Mouse (Mus musculus): ENCODE results near the gene Mrpl37. TPM values are rescaled to one million over a fixed set of nuclear protein-coding genes. Genes with fewer than 3 reads are reported as not detected.

The Mrpl37 gene
- polyA plus RNA-seq, 1 experiment from 2014 or later, result 76.1 TPM

DNA sequence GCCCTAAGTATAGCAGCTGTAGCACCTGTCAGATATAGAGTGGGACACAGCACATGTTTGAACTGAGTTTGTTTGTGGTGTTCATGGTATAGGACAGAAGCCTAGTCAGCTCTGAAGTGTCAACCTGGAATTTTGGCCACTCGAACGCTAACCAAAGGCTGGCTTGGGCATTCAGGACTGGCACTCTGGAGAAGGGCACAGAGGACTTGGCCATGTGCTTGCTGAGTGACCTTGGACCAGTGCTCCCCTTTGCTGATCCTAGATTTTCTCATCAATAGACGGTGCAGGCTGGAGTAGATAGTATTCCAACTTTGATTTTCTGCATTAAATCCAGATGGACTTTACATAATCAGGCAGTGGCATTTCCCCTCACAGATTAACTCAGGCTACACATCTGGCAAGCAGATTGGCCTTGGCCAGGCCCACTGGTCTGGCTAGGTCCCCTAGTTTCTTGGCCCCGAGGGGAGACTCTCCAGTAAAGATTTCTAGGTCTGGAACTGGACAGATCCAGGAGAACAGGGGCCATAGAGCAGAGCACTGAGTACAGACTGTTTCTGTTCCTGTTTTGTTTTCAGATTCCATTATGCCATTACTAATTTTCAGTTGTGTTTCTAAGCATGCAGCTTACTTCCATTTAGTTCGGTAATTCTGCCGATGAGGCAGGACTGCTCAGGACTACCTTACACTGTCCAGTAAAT is 53.4 kb downstream of the Mrpl37 start:
- no peak overlapping the region for H3K27ac ChIP-seq (replicated peaks)
- H3K4me3 ChIP-seq, result no peak overlapping the region
- H3K9ac ChIP-seq (replicated peaks), result no peak overlapping the region
- H3K4me1 ChIP-seq, result peaks cover 37% of the 10 kb centered on the region
- no peaks in the 10 kb centered on the region for H3K9me3 ChIP-seq
- H3K36me3 ChIP-seq, result no peaks in the 10 kb centered on the region
- 87% methylated on average over 6 of the region's 6 CpGs for WGBS
- no peak overlapping the region for H3K4me2 ChIP-seq (replicated peaks)
- no peaks in the 10 kb centered on the region for H3K27me3 ChIP-seq
- ATAC-seq (replicated peaks), result no peak

DNA sequence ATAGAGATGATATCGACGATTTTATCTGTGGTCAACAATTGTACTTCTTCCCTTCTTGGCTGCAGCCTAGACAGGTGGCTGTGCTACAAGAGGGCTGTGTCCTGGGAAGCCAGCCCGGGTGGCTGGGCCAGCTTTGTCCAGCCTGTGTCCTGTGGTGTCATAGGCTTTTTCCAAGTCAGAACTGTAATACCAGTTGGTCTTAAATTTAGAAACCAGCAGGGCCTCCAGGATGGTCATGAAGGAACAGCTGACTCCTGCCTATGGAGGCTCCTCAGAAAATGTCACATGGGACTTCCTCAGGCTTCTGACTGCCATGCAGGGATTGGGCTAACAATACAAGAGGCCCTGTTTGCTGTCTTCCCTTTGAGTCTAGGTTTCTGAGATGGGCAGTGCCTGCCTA is 54.1 kb downstream of the Mrpl37 start:
- Histone ChIP-seq H3K4me3 (no peak overlapping the region), H3K36me3 (no peaks in the 10 kb centered on the region), H3K27ac (replicated peaks) (no peak overlapping the region), H3K4me1 (peaks cover 30% of the 10 kb centered on the region), H3K27me3 (no peaks in the 10 kb centered on the region), H3K9ac (replicated peaks) (no peak overlapping the region), H3K4me2 (replicated peaks) (no peak overlapping the region), H3K9me3 (no peaks in the 10 kb centered on the region)
- ATAC-seq (replicated peaks), result no peak
- 86% methylated on average over 3 of the region's 3 CpGs for WGBS

DNA sequence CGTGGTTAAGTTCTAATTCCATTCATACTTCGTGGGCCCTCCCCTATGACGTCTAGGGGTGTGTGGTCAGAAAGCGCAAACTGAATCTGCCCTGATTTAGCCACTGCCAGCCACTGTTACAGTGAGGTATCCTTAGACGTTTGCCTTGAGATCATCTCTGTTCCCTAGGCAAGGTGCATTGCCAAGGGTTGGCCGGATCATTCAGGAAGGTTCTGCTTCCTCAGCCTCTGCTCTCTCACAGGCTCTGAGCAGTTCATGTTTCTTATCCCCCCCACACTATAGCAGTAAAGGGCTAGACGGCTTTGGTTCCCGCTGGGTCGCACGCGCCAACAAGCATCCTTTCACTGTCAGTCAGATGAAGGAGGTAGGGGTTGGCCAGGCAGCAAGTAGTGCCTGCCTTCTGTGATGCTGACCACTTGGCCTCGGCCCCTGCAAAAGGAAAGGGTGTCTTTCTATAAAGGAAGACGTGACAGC is 54.6 kb downstream of the Mrpl37 start:
- H3K4me1 ChIP-seq, result peaks cover 25% of the 10 kb centered on the region
- no peaks in the 10 kb centered on the region for H3K36me3 ChIP-seq
- H3K4me2 ChIP-seq (replicated peaks), result no peak overlapping the region
- 71% methylated on average over 13 of the region's 13 CpGs for WGBS
- no peak for ATAC-seq (replicated peaks)
- no peak overlapping the region for H3K27ac ChIP-seq (replicated peaks)
- H3K27me3 ChIP-seq, result no peaks in the 10 kb centered on the region
- H3K4me3 ChIP-seq, result no peak overlapping the region
- no peaks in the 10 kb centered on the region for H3K9me3 ChIP-seq
- no peak overlapping the region for H3K9ac ChIP-seq (replicated peaks)

DNA sequence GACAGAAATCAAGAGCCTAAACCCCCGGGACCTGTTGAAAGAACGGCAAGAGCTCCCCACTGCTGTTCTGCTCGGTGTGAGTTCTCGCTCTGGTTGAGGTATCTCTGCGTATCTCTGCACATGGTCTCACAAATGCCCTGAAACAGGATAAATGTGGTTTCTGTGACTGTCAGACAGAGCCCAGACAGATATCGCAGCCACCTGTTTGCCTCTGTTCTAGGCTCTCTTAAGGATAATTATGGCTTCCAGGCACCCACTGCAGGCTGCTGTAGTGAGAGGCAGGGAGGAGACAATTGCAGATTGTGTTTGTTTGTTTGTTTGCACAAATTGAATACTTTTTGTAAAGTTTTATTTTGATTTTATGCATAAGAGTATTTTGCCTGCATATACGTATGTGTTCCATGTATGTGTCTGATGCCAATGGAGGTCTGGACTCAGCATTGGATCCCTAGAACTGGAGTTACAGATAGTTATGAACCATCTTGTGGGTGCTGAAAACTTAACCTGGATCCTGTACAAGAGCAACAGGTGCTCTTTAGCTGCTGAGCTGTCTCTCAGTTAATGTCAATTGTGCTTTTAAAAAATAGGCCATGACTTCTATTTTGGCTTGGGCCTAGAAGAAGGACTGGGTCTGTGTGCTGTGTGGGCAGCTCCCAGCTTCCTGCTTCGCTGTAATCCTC is 55.2 kb downstream of the Mrpl37 start:
- H3K4me3 ChIP-seq, result no peak overlapping the region
- H3K27me3 ChIP-seq, result no peaks in the 10 kb centered on the region
- H3K9ac ChIP-seq (replicated peaks), result no peak overlapping the region
- no peak overlapping the region for H3K27ac ChIP-seq (replicated peaks)
- H3K9me3 ChIP-seq, result no peaks in the 10 kb centered on the region
- ATAC-seq (replicated peaks), result no peak
- 90% methylated on average over 8 of the region's 8 CpGs for WGBS
- H3K36me3 ChIP-seq, result no peaks in the 10 kb centered on the region
- H3K4me2 ChIP-seq (replicated peaks), result no peak overlapping the region
- peaks cover 19% of the 10 kb centered on the region for H3K4me1 ChIP-seq

DNA sequence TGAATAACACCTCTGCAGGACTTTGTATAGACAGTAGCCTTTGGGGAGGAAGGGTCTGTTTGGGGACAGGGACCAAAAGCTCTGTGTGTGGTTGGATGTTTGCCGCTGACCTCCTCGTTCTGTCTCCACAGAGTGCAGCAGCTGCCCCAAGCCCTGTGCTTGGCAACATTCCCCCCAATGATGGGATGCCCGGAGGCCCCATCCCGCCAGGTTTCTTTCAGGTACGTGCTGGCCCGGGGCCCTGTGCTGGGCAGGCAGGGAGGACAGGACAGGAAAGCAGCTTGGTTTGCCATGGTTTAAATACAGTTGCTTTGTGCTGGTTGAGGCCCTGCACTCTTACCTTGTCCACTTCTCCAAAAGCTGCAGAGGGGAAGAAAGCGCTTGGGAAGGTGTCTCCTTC is 57.1 kb downstream of the Mrpl37 start:
- WGBS, result 89% methylated on average over 7 of the region's 7 CpGs
- no peaks in the 10 kb centered on the region for H3K36me3 ChIP-seq
- no peaks in the 10 kb centered on the region for H3K9me3 ChIP-seq
- no peak overlapping the region for H3K27ac ChIP-seq (replicated peaks)
- H3K4me3 ChIP-seq, result no peak overlapping the region
- H3K4me2 ChIP-seq (replicated peaks), result no peak overlapping the region
- no peak overlapping the region for H3K9ac ChIP-seq (replicated peaks)
- H3K4me1 ChIP-seq, result 0 out of 2 replicates have a peak, but pooled peaks cover under 1% of the 10 kb centered on the region
- ATAC-seq (replicated peaks), result no peak
- no peaks in the 10 kb centered on the region for H3K27me3 ChIP-seq

DNA sequence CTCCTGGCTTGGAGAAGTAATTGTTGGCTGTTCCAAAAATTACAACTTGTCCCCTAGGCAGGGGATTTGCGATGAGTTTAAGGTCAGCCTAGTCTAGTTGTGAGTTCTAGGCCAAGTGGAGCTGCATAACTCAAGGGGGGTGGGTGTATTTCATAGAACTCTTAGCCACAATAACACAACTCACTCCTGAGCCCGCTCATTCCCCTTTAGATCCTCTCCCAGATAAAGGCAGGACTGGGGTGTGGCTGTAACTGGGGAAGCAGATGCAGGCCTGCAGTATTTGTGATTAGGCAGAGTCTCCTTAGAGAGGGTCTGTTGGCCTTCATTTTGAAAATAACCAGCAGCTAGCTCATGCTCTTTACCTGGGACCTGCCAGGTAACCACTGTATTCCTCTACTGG is 58.5 kb downstream of the Mrpl37 start:
- ATAC-seq (replicated peaks), result no peak
- no peak overlapping the region for H3K4me2 ChIP-seq (replicated peaks)
- no peaks in the 10 kb centered on the region for H3K36me3 ChIP-seq
- H3K4me3 ChIP-seq, result no peak overlapping the region
- WGBS, result 95% methylated on average over 2 of the region's 2 CpGs
- no peaks in the 10 kb centered on the region for H3K9me3 ChIP-seq
- no peak overlapping the region for H3K9ac ChIP-seq (replicated peaks)
- no peak overlapping the region for H3K27ac ChIP-seq (replicated peaks)
- no peaks in the 10 kb centered on the region for H3K27me3 ChIP-seq
- peaks cover 2% of the 10 kb centered on the region; the same call in 1 of the 2 replicates for H3K4me1 ChIP-seq

DNA sequence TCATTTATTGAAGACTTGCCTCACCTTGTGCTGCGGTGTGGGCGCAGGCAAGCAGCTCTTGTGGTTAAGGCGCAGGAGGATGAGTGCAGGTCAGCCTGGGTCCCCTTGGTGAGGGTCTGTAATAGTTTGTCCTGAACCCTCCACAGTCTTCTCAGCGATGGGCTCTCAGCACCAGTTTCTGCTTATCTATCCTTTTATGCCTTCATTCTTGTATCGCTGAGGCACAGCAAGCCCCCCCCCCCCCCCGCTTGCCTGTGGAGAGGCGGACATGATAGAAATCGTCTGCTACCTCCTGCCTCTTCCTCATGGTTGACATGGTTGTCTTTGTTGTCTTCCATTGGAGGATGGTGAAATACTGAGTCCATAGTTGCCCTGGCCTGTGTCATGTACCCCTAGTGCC is 59.3 kb downstream of the Mrpl37 start:
- Histone ChIP-seq H3K9me3 (no peaks in the 10 kb centered on the region), H3K4me1 (peaks cover 10% of the 10 kb centered on the region), H3K9ac (replicated peaks) (no peak overlapping the region), H3K4me3 (no peak overlapping the region), H3K4me2 (replicated peaks) (no peak overlapping the region), H3K27ac (replicated peaks) (no peak overlapping the region), H3K36me3 (no peaks in the 10 kb centered on the region), H3K27me3 (no peaks in the 10 kb centered on the region)
- ATAC-seq (replicated peaks), result no peak
- 93% methylated on average over 8 of the region's 8 CpGs for WGBS

DNA sequence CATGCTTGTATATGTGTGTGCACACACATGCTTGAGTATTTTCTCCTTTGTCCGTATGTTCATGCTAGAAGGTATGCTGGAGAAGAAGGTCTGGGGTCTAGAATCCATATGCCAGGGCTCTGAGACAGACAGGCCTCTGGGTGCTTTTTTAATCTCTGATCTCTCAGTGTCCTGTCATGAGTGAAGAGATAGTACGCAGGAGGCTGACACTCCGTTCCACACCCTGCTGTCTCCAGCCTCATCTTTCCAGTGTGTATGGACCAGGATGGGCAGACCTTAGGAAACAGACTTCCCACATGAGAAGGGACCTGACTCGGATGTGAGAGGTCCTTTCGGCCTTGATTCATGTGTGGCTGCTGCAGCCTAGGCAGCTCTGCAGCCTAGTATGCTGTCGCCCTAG is 59.9 kb downstream of the Mrpl37 start:
- H3K9ac ChIP-seq (replicated peaks), result no peak overlapping the region
- ATAC-seq (replicated peaks), result no peak
- no peaks in the 10 kb centered on the region for H3K27me3 ChIP-seq
- H3K27ac ChIP-seq (replicated peaks), result no peak overlapping the region
- H3K4me1 ChIP-seq, result peaks cover 16% of the 10 kb centered on the region
- no peak overlapping the region for H3K4me3 ChIP-seq
- H3K4me2 ChIP-seq (replicated peaks), result no peak overlapping the region
- H3K9me3 ChIP-seq, result no peaks in the 10 kb centered on the region
- WGBS, result 94% methylated on average over 6 of the region's 6 CpGs
- no peaks in the 10 kb centered on the region for H3K36me3 ChIP-seq

DNA sequence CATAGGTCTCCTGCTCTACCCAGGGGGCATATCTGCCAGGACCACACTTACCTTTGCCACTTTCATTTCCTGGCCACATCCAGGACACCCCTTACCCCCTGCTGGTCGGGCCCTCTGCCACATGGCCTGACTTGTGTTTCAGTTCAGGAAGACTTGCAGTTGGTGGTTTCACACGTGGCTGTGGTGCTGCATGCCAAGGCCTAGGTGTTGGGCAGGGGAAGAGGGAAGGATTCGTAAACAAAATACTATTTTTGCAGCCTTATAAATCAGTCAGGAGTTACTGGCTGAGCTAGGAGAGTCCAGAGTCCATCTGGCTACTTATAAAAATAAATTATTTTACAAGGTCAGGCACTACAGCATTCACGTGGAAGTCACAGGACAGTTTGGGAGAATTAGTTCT is 60.4 kb downstream of the Mrpl37 start:
- no peak for ATAC-seq (replicated peaks)
- Histone ChIP-seq H3K4me3 (no peak overlapping the region), H3K9me3 (no peaks in the 10 kb centered on the region), H3K4me1 (peaks cover 21% of the 10 kb centered on the region), H3K4me2 (replicated peaks) (no peak overlapping the region), H3K27ac (replicated peaks) (no peak overlapping the region), H3K27me3 (no peaks in the 10 kb centered on the region), H3K9ac (replicated peaks) (no peak overlapping the region), H3K36me3 (no peaks in the 10 kb centered on the region)
- 82% methylated on average over 4 of the region's 4 CpGs for WGBS

Other genes starting within 250 kb of the Mrpl37 start
- gene Ssbp3, start 156.2 kb downstream of the Mrpl37 start, polyA plus RNA-seq (2015; fragmentation: Nextera tagmentation; extraction: Ambion mirVana), result 198 and 201 TPM in 2 replicates
- gene Cyb5rl, start 120 bp upstream of the Mrpl37 start, polyA plus RNA-seq (2015; fragmentation: Nextera tagmentation; extraction: Ambion mirVana), result 2.8 and 3.6 TPM in 2 replicates
- not detected in 2 replicates for gene Cdcp2, start 30.0 kb upstream of the Mrpl37 start, polyA plus RNA-seq (2015; fragmentation: Nextera tagmentation; extraction: Ambion mirVana)
- 373 and 391 TPM in 2 replicates for gene Tmem59, start 111.5 kb upstream of the Mrpl37 start, polyA plus RNA-seq (2015; fragmentation: Nextera tagmentation; extraction: Ambion mirVana)
- 30.7 and 45.9 TPM in 2 replicates for gene Tceanc2, start 112.2 kb upstream of the Mrpl37 start, polyA plus RNA-seq (2015; fragmentation: Nextera tagmentation; extraction: Ambion mirVana)
- gene Ldlrad1, start 142.3 kb upstream of the Mrpl37 start, polyA plus RNA-seq (2015; fragmentation: Nextera tagmentation; extraction: Ambion mirVana), result not detected in 2 replicates
- 57.4 and 57.7 TPM in 2 replicates for gene Lrrc42, start 186.7 kb upstream of the Mrpl37 start, polyA plus RNA-seq (2015; fragmentation: Nextera tagmentation; extraction: Ambion mirVana)
- gene Hspb11, start 186.7 kb upstream of the Mrpl37 start, polyA plus RNA-seq (2015; fragmentation: Nextera tagmentation; extraction: Ambion mirVana), result 37.1 and 41.7 TPM in 2 replicates
- gene Dio1, start 240.3 kb upstream of the Mrpl37 start, polyA plus RNA-seq (2015; fragmentation: Nextera tagmentation; extraction: Ambion mirVana), result not detected in 2 replicates
- 53.2 and 54.3 TPM in 2 replicates for gene Yipf1, start 247.5 kb upstream of the Mrpl37 start, polyA plus RNA-seq (2015; fragmentation: Nextera tagmentation; extraction: Ambion mirVana)